Mouse (Mus musculus): ENCODE measurements around the gene Mrpl1. TPM values are rescaled to one million over a fixed set of nuclear protein-coding genes. Genes with fewer than 3 reads are reported as not detected.
A peak's percentile ranks its signal among the peaks of the same experiment; 100 is the strongest.

Gene Mrpl1
- polyA plus RNA-seq, 1 experiment from 2014 or later, result 18.7 TPM

DNA sequence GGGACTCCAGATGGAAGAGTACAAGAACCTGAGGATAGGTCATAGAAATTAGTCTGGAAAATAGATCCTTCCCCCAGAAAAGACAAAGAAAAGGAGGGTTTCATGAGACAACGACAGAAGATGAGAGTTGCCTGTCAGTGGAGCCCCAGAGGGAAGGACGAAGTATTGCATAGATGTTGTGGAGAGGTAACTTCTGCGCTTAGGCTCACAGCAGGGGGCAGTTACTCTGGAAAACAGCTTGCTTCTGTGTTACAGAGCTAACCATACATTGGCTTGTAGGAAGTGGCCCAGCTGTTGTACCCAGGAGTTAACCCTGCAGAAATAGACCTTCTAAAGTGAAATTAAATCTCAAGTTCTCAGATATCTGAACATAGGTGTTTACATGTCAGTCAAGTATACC lies 45.9 kb downstream of the Mrpl1 start:
- 87% methylated on average over 3 of the region's 3 CpGs for WGBS
- ATAC-seq, result no peak
- Histone ChIP-seq H3K4me2 (no peak overlapping the region), H3K27me3 (no peaks in the 10 kb centered on the region), H3K9ac (no peak overlapping the region), H3K36me3 (ENCODE audit: poor library complexity, severe bottlenecking) (peaks cover 3% of the 10 kb centered on the region; the same call in 1 of the 2 replicates), H3K27ac (no peak overlapping the region), H3K4me1 (no peaks in the 10 kb centered on the region), H3K4me3 (no peak overlapping the region), H3K9me3 (replicated peaks) (no peaks in the 10 kb centered on the region)

DNA sequence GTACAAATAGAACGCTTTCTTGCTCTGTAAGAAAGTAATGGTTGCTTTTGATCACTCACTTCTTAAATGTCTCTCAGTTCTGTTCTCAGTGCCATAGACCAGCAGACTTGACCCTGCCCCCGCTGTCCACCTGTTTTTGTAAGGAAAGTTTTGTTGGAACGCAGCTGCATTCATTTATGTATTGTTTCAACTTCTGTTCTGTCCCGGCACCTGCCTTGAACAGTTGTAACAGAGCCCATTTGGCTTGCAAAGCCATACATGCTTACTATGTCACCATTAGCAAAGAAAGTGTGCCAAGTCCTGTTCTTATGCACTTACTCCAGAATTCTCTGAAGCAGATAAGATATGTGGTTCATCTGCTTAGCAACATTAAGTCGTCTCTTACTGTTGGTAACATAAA lies 48.9 kb downstream of the Mrpl1 start:
- WGBS, result 88% methylated on average over 5 of the region's 5 CpGs
- no peaks in the 10 kb centered on the region for H3K4me1 ChIP-seq
- no peak overlapping the region for H3K9ac ChIP-seq
- no peak overlapping the region for H3K27ac ChIP-seq
- peaks cover 11% of the 10 kb centered on the region for H3K36me3 ChIP-seq (ENCODE audit: poor library complexity, severe bottlenecking)
- H3K4me2 ChIP-seq, result no peak overlapping the region
- H3K4me3 ChIP-seq, result no peak overlapping the region
- H3K27me3 ChIP-seq, result no peaks in the 10 kb centered on the region
- H3K9me3 ChIP-seq (replicated peaks), result no peaks in the 10 kb centered on the region
- no peak for ATAC-seq

DNA sequence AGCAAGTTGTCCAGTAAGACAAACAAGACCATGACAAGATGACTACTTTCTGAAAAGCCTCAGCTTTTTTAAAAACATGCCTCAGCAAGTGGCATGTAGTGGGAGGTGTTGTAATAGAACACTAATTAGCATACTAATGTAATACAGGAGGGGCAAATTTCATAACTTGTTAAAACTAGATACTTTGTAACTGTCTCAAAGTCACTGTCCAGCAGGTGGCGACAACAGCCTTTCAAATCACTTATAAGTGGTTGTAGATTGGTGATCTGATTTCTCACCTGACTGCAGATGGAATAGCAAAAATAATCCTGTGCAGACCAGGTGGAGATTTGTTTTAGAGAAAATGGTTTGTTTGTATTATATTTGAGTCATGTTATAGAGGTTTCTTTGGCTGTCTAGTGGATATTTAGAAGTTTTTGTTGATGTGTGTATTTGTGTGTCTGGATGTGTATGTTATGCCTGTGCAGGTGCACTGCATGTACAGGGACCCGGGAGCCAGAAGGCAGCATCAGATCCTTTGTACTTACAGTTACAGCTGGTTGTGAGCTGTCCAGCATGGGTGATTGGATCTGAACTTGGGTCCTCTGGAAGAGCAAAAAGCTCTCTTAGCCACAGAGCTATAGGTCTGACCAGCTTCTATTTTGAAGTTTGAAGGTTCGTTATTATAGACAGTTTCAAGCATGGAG lies 57.9 kb downstream of the Mrpl1 start:
- no peaks in the 10 kb centered on the region for H3K27me3 ChIP-seq
- H3K27ac ChIP-seq, result no peak overlapping the region
- no peaks in the 10 kb centered on the region for H3K4me1 ChIP-seq
- no peak overlapping the region for H3K4me2 ChIP-seq
- H3K4me3 ChIP-seq, result no peak overlapping the region
- no peaks in the 10 kb centered on the region for H3K9me3 ChIP-seq (replicated peaks)
- H3K9ac ChIP-seq, result no peak overlapping the region
- H3K36me3 ChIP-seq (ENCODE audit: poor library complexity, severe bottlenecking), result peaks cover 24% of the 10 kb centered on the region
- peak; percentile 67 for ATAC-seq
- WGBS, result 66% methylated on average over 3 of the region's 3 CpGs

DNA sequence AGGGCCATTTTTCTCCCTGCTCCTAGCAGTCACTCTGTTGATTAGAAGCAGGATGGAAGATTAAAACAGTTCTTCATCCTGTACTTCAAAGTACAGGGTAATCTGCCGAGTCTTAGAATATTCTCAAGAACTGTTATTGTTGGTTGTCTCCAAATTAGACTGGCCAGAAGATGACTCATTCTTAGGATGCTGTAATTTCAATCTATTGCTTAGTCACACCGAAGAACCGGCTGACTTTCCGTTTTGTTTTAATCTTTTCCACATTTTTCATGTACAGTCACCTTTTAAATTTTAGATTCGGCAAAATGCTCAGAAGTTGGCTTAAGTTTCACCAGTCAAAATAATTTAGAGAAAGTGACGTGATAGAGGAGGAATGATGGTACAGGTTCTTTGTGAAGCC lies 61.8 kb downstream of the Mrpl1 start:
- H3K4me2 ChIP-seq, result no peak overlapping the region
- no peaks in the 10 kb centered on the region for H3K27me3 ChIP-seq
- H3K9ac ChIP-seq, result no peak overlapping the region
- 93% methylated on average over 6 of the region's 6 CpGs for WGBS
- no peak overlapping the region for H3K4me3 ChIP-seq
- H3K36me3 ChIP-seq (ENCODE audit: poor library complexity, severe bottlenecking), result no peaks in the 10 kb centered on the region
- H3K27ac ChIP-seq, result no peak overlapping the region
- no peak for ATAC-seq
- no peaks in the 10 kb centered on the region for H3K4me1 ChIP-seq
- no peaks in the 10 kb centered on the region for H3K9me3 ChIP-seq (replicated peaks)

DNA sequence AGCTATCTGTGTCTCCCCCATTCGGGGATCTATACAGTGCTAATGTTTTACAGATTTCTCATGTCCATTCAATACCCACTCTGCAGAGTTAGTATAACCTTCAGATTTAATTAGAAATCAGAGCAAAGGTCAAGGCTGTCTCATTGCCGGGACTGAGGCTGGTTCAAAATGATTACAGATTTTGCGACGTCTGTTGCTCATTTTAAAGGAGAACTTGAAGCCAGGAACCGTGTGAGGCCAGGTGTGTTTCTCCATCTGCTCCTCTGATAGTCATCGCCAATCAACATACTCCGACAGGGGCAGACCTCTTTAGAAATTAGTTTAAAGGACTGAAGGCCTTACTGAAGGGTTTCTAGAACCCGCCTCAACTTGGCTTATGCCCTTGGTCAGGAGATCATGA lies 96.5 kb downstream of the Mrpl1 start:
- 81% methylated on average over 8 of the region's 8 CpGs for WGBS
- Histone ChIP-seq H3K4me2 (no peak overlapping the region), H3K36me3 (ENCODE audit: poor library complexity, severe bottlenecking) (no peaks in the 10 kb centered on the region), H3K4me1 (peaks cover 6% of the 10 kb centered on the region; the same call in 1 of the 2 replicates), H3K9ac (no peak overlapping the region), H3K4me3 (no peak overlapping the region), H3K27ac (no peak overlapping the region), H3K9me3 (replicated peaks) (no peaks in the 10 kb centered on the region), H3K27me3 (no peaks in the 10 kb centered on the region)
- no peak for ATAC-seq

DNA sequence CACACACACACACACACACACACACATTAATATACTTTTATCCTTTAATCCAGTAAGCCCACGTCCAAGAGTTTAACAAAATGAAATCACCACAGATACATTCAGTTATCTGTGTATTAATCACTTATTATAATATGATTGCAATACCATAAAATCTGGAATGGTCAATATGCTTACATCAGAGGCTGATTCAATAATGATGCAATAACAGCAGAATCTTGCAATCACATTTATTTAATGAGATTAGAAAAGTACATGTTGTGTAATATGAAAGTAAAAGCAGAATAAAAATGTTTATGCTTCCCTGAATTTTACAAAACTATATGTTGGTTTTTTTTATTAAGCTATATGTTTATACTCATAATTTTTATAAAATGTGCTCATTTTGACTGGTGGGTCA lies 97.0 kb downstream of the Mrpl1 start:
- Histone ChIP-seq H3K9me3 (replicated peaks) (no peaks in the 10 kb centered on the region), H3K9ac (no peak overlapping the region), H3K4me2 (no peak overlapping the region), H3K27ac (no peak overlapping the region), H3K4me1 (peaks cover 6% of the 10 kb centered on the region; the same call in 1 of the 2 replicates), H3K27me3 (no peaks in the 10 kb centered on the region), H3K4me3 (no peak overlapping the region), H3K36me3 (ENCODE audit: poor library complexity, severe bottlenecking) (no peaks in the 10 kb centered on the region)
- WGBS, result 81% methylated on average over 1 of the region's 1 CpGs
- no peak for ATAC-seq

DNA sequence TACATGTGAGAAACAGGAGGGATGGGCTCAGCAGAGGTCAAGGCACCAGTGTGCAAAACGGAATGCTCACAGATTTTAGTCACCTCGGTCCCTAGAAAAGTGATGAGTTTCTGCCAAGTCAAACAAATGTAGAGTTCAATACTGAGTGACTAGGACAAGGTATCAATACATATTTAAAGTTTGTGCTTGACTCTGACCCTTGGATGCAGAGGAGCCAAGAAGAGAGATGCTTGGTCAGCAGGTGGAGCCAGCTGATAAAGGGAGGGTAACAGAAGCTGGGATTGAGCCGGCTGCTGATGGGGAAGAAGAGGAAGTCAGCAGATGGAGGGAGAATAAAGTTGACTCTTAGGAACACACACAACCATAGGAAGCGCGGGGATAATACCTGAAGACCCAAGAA lies 97.5 kb downstream of the Mrpl1 start:
- WGBS, result 69% methylated on average over 5 of the region's 5 CpGs
- Histone ChIP-seq H3K4me1 (peaks cover 6% of the 10 kb centered on the region; the same call in 1 of the 2 replicates), H3K9ac (no peak overlapping the region), H3K27me3 (no peaks in the 10 kb centered on the region), H3K36me3 (ENCODE audit: poor library complexity, severe bottlenecking) (no peaks in the 10 kb centered on the region), H3K27ac (no peak overlapping the region), H3K4me2 (no peak overlapping the region), H3K4me3 (no peak overlapping the region), H3K9me3 (replicated peaks) (no peaks in the 10 kb centered on the region)
- no peak for ATAC-seq

DNA sequence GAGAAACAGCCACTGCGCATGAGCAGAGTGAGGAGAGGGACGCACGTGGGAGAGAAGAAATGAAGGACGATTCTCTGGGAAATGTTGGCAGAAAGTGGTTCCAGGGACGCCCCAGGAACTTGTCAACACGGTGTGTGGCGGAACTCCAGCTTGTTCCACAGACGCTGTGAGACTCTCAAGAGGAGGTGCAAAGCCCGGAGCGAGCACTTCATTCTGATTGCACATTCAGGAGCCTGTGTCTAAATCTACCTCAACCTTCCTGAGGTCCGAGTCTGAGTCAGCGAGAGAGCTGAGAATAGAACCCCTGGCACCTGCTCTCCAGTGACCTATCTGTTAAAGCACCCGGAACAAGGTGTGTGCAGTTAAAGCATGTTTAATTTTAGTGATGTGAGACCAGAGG lies 98.8 kb downstream of the Mrpl1 start:
- Histone ChIP-seq H3K27me3 (no peaks in the 10 kb centered on the region), H3K9ac (no peak overlapping the region), H3K27ac (no peak overlapping the region), H3K4me1 (peaks cover 6% of the 10 kb centered on the region; the same call in 1 of the 2 replicates), H3K4me3 (no peak overlapping the region), H3K36me3 (ENCODE audit: poor library complexity, severe bottlenecking) (no peaks in the 10 kb centered on the region), H3K4me2 (no peak overlapping the region), H3K9me3 (replicated peaks) (no peaks in the 10 kb centered on the region)
- WGBS, result 85% methylated on average over 13 of the region's 13 CpGs
- ATAC-seq, result no peak

DNA sequence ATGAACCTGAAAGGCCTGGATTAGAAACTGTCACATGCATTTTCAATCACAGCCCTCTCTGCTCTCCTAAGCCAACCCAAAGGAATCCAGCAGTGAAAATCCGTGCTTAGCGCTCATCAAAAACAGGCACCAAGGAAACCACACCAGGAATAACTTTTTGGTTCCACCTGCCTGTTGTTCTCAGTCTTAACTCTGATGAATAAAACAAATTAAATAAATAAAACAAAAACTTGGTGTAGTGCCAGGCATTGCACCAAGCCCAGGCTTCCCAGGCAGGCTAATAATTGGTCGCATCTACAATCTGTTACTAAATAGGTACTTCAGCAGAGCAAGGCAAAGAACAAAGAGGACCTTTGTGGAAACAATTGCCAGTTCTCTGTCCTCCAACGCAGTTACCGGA lies 99.4 kb downstream of the Mrpl1 start:
- WGBS, result 23% methylated on average over 5 of the region's 5 CpGs
- Histone ChIP-seq H3K9me3 (replicated peaks) (no peaks in the 10 kb centered on the region), H3K27me3 (no peaks in the 10 kb centered on the region), H3K4me2 (no peak overlapping the region), H3K9ac (no peak overlapping the region), H3K27ac (no peak overlapping the region), H3K4me3 (no peak overlapping the region), H3K4me1 (peaks cover 6% of the 10 kb centered on the region; the same call in 1 of the 2 replicates), H3K36me3 (ENCODE audit: poor library complexity, severe bottlenecking) (no peaks in the 10 kb centered on the region)
- no peak; the same call in 1 of the 2 replicates for ATAC-seq

DNA sequence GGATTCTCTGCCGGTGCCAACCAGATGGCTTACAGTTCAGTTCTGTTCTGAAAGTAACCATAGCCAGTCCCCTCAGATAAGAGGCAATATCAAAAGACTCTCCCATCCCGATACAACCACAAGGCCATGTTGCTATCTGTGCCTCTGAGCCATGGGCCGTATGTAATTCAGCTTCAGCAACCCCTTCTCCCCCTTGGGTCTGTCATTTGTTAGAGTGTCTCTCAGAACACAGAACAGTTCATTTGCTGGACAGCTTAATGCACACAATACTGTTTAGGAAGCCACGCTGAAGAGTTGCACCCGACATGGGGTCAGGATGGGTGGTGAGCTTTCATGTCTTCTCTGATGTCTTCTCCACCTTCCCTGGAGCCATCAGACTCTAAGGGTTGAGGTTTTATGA lies 100.3 kb downstream of the Mrpl1 start:
- no peak overlapping the region for H3K27ac ChIP-seq
- no peaks in the 10 kb centered on the region for H3K9me3 ChIP-seq (replicated peaks)
- no peak for ATAC-seq
- peaks cover 6% of the 10 kb centered on the region; the same call in 1 of the 2 replicates for H3K4me1 ChIP-seq
- no peaks in the 10 kb centered on the region for H3K27me3 ChIP-seq
- no peaks in the 10 kb centered on the region for H3K36me3 ChIP-seq (ENCODE audit: poor library complexity, severe bottlenecking)
- H3K4me2 ChIP-seq, result no peak overlapping the region
- whole genome bisulfite sequencing, result 94% methylated on average over 5 of the region's 5 CpGs
- no peak overlapping the region for H3K4me3 ChIP-seq
- H3K9ac ChIP-seq, result no peak overlapping the region

DNA sequence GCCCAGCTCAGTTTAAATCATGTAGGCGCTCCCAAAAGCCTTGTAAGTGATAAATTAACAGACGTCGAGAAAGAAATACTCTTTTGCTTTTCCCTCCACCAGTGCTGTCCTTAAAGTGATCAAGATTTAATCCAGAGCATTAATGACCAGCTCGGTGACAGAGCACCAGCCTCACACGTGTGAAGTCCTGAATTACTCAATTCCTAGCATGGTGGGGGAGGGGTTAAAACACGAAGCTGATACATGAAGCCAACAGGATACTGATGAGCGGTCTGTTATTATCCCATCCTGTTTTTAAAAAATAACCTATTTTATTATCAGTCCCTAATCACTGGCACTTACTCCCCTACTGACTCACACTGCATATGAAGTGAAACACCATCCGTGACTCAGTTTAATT lies 102.4 kb downstream of the Mrpl1 start:
- H3K4me3 ChIP-seq, result no peak overlapping the region
- H3K4me1 ChIP-seq, result peaks cover 6% of the 10 kb centered on the region; the same call in 1 of the 2 replicates
- ATAC-seq, result no peak
- 75% methylated on average over 8 of the region's 8 CpGs for WGBS
- no peaks in the 10 kb centered on the region for H3K9me3 ChIP-seq (replicated peaks)
- no peak overlapping the region for H3K27ac ChIP-seq
- H3K27me3 ChIP-seq, result no peaks in the 10 kb centered on the region
- H3K4me2 ChIP-seq, result no peak overlapping the region
- no peaks in the 10 kb centered on the region for H3K36me3 ChIP-seq (ENCODE audit: poor library complexity, severe bottlenecking)
- H3K9ac ChIP-seq, result no peak overlapping the region
